Mouse (Mus musculus) CH12.LX (cell line): ENCODE measurements at regions not wholly inside any gene's neighbourhood (a gene's known extent, or its start where the extent isn't known, plus 50 kb on each side); places are given as distances from the start of the nearest gene placed in this dataset.

Experiments used
- CTCF ChIP-seq, 2 experiments: IDR thresholded peaks in 1 of 2; conservative IDR thresholded peaks in 1 of 2; 2 replicates each; pipeline ENCODE4 v1.5.1; 2011 to 2012; ENCODE audit warnings: low read depth in 2 of 2, low read length in 2 of 2, improper control_type of control experiment in 1 of 2, inconsistent platforms in 1 of 2, mild to moderate bottlenecking in 1 of 2, moderate library complexity in 1 of 2
- EP300 ChIP-seq: IDR thresholded peaks from 2 replicates; pipeline ENCODE4 v1.6.1; 2011; ENCODE audit warnings: low read length, improper control_type of control experiment
- HCFC1 ChIP-seq: IDR thresholded peaks from 2 replicates; pipeline ENCODE4 v1.6.1; 2012; ENCODE audit warnings: low read depth, mild to moderate bottlenecking, inconsistent platforms, low read length, improper control_type of control experiment
- MYC ChIP-seq: IDR thresholded peaks from 2 replicates; pipeline ENCODE4 v1.6.1; 2011; ENCODE audit warnings: low read depth, mild to moderate bottlenecking, improper control_type of control experiment, low read length
- USF1 ChIP-seq: IDR thresholded peaks from 2 replicates; pipeline ENCODE4 v1.6.1; 2014; ENCODE audit warnings: low read depth, mild to moderate bottlenecking, inconsistent platforms, low read length, improper control_type of control experiment

DNA sequence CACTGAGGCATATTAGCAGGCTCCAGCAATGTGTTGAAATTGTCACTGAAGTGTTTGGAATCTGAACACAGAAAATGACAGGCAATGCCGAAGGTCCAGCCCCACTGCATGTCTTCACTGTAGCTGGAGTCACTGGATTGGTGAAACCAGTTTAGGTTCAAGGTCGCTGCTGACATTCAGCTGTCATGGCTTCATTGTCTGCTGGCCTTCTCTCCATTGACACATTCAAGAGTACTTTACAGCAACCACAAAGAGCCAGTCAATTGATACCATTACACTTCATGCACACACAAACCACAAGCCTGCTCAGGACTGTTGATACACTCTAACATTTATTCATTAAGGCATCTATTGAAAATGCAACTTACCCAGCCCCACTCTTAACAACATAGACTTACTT, 341.8 kb upstream of the Tmem161b start:
- TF ChIP-seq MYC, result no peak
- TF ChIP-seq EP300, result no peak
- TF ChIP-seq CTCF (conservative IDR thresholded peaks at IDR 0.05 in 1 of 2, IDR thresholded peaks at IDR 0.05 in 1 of 2; ENCODE audit: low read depth in 2 of 2, low read length in 2 of 2), result no peak
- TF ChIP-seq HCFC1, result no peak
- TF ChIP-seq USF1, result no peak
